Mouse (Mus musculus) retina, postnatal 7 days (tissue): ENCODE results near the gene Fam221b.

Source experiments
- DNase-seq: peaks from one replicate; pipeline ENCODE4 v3.0.0-alpha.2; 2012; ENCODE audit warnings: low read depth, low spot score

The Fam221b gene

GRCm38 (mm10) chr4:43668782-43669427, at the start of gene Fam221b, which contains the start of gene Tmem8b:
Gene Fam221b, minus strand, starts transcription at chr4:43669145.
Gene Tmem8b, plus strand, starts transcription at chr4:43668971.
- DNase-seq = peak; percentile 70

- DNase-seq = no peak
Measured at GRCm38 (mm10) chr4:43713652-43714219, 44.8 kb upstream of the Fam221b start.

- DNase-seq = peak; percentile 42
Measured at GRCm38 (mm10) chr4:43711821-43712220, 42.9 kb upstream of the Fam221b start.

DNA sequence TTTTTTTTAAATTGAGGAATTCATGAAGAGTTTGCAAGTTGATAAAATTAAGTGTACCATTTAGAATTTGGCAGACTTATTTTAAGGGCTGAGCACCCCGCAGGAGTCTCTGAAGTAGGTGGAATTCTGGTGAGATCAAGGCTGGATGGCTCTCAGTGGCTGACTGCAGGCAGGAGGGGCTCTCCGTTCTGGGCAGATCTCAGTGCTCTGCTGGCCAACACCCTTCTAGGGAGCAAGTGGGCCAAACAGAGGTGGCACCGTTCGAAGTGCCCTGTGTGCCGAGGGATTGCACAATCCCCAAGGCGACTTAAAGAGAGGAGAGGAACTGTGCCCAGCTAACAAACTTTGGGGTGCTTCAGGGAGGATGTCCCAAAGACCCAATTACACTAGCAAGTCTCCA, 40.9 kb upstream of the Fam221b start, which contains the start of gene Olfr71:
Gene Olfr71, minus strand, starts transcription at position 387 of the 400 bp plus-strand sequence.
- no peak for DNase-seq

DNA sequence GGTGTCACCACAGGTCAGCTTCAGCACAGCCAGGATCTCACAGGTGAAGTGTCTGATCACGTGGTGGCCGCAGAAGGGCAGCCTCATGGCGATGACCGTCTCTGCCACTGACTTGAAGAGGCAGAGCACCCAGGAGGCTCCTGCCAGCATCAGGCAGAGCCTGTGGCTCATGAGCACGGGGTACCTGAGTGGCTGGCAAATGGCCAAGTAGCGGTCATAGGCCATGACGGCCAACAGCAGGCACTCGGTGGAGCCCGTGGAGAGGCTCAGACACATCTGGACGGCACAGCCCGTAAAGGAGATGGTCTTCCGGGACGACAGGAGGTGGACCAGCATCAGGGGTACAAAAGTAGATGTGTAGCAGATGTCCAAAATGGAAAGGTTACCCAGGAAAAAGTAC, 37.0 kb upstream of the Fam221b start:
- no peak for DNase-seq

DNA sequence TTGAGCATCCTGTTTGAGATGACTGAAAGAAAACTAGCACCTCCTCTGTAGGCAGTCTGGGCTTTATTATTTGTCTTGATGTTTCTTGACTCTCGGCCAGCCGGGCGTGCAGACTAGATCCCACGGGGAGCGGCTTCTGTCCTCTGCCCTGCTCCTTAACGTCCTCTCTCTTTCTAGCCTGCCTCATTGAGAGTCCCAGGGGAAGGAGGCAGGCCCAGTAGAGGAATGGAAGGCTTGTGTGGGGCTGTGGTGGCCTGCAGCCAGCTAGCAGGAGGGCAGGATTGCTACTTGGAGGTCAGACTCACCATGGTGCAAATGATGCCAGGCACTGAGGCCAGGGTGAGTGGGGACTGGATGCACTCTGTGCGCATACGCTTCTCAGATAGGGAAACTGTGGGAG, 34.9 kb upstream of the Fam221b start:
- DNase-seq = no peak

- no peak for DNase-seq
Measured at GRCm38 (mm10) chr4:43703439-43703838, 34.5 kb upstream of the Fam221b start.

DNA sequence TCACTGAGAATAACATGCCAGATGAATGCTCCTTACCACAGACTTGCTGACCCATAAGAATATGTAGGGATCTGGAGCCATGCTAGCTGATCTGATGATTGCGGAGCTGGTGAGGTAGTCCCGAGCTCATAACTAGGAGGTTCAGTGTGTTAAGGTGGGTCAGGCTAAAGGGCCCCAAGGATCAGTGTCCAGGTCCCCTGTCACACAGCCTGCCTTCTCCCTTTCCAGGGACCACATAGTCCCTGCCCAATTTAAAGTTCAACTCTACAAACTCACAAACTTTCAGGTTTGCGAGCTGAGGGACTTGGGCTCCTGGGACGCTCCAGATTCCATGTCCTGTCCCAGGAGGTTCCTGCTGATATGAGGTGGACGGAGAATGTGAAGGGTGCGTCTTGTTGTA, 31.8 kb upstream of the Fam221b start, which contains the start of gene Olfr70:
Gene Olfr70, minus strand, starts transcription at position 101 of the 400 bp plus-strand sequence.
- DNase-seq = no peak

GRCm38 (mm10) chr4:43696561-43696960, 27.6 kb upstream of the Fam221b start:
- no peak for DNase-seq

GRCm38 (mm10) chr4:43695249-43695671, 26.3 kb upstream of the Fam221b start:
- no peak for DNase-seq

DNA sequence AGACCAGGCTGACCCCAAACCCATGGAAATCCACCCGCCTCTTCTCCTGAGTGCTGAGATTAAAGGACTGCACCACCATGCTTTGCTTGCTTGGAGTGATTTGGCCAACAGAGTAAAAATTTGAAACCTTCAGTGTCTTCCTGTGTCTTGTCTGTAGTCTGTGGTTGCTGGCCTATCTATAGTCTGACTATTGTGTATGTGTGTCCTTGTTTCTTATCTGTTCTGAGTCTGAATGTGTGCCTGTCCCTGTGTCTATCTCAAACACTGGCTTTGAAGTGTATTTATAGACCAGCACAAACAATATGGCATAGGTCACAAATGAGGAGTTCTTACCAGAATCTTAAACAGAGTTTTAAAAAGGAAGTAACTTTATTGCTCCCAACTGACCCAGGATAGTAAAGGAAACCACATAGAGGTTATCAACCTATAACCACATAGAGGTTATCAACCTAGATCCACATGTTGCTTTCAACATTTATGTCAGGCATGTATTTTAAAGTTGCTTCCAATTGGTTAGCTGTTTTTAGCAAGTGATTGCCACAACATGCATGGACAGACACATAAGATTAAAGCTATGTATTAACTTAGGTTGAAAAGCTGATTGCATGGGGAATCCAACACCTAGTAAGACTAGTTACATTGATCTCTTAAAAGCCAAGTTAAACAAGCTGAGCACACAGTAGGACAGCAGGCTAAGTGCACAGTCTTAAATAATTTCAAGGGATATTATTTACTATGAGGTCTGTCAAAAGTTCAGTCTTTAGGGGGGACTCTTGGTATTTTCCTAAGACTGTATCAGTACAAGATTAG, 25.7 kb upstream of the Fam221b start:
- DNase-seq = no peak

GRCm38 (mm10) chr4:43693806-43694241, 24.9 kb upstream of the Fam221b start:
- DNase-seq = no peak

DNA sequence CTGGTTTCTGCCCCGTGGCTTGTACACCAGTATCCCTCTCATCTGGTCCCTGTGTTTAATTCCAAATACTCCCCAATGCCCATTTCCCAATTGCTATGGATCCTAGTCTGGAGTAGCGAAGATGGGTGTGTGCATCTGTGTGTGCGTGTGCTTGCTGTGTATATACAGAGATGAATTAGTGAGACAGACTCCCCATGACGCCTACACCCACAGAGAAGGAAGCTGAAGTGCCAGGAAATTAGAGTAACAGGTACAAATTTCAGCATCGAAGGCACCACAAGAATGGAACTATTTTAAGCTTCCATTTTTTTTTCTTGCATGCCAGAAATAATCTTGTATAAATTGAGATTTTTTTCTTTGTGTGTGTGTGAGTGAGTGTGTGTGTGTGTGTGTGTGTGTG, 22.1 kb upstream of the Fam221b start:
- no peak for DNase-seq

- DNase-seq = no peak
Measured at GRCm38 (mm10) chr4:43690021-43690420, 21.1 kb upstream of the Fam221b start.

GRCm38 (mm10) chr4:43679416-43680043, 10.6 kb upstream of the Fam221b start:
- no peak for DNase-seq

DNA sequence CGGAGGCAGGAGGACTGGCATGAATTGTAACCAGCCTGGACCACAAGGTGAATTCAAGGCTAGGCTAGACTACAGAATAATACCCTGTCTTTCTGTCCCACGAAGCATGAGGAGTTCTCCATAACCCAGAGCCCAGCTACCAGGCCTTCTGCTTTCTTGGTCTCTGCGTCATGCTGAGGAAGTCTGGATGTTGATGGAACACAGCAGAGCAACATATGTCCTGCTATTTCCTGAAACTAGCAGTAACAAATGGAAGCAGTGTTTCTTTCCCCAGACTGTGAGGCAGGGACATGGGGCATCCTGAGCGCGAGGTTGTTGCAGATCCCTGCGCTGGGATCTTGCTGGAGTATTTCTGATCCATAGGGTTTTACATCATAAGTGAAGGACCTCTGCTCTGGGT, 9.6 kb upstream of the Fam221b start:
- no peak for DNase-seq

- DNase-seq = no peak
Measured at GRCm38 (mm10) chr4:43675608-43676007, 6.7 kb upstream of the Fam221b start.

DNA sequence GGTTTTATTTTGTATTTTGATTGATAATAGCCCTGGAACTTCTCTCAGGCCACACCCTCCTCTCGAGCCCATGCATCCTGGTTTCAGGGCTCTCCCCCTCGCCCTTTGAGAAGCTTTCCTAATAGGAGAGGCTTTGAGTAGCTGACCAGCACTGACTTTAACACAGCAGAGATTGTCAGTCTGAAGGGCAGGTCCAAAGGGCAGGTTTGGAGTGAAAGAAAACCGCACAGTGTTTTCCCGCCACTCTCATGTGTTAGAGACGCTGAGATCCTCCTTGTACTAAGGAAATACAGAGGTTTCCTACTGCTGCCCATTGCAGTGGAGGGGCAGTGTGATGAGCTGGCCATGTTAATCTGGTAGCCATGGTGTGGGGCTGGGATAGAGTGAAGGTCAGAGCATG, 6.0 kb upstream of the Fam221b start:
- DNase-seq = no peak

GRCm38 (mm10) chr4:43673703-43674102, 4.8 kb upstream of the Fam221b start:
- no peak for DNase-seq

- peak; percentile 93 for DNase-seq
Measured at GRCm38 (mm10) chr4:43672070-43672469, 3.1 kb upstream of the Fam221b start.

DNA sequence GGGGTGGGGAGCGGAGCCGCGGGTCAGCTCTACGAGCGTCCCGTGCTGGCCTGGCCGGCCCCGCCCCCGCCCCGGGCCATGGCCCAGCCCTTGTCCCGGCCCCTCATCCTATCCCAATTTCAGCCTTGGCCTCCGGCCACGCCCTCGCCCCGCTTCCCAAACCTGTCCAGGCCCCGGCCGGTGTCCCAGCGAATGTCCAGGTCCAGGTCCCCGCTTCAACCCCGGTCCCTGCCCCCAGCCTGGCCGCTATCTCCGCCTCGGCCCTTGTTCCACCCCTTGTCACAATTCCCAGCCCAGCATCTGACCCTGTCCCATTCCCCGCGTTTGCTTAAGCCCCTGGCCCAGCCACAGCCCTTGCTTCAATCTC, 466 bp upstream of the Fam221b start:
- no peak for DNase-seq

DNA sequence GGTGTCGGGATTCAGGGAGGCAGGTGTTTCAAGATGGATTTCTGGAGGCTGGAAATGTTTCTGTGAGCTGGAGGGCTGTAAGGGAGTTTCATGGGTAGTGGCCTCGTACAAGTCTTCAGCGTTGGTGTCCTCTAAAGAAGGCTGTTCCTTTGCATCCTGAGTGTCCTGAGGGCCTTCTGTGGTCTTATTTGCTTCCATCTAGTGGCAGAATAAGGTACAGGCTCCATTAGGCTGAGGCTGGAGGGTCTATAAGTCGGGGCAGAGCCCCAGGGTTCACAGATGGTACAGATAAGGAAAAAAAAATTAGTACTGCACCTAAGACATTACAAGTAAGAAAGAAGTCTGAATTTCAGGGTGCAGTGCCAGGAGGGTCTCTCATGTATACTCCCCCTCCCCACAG, 2.5 kb downstream of the Fam221b start:
- no peak for DNase-seq
